Mouse (Mus musculus): Measurements from ENCODE around the gene Gpr157.

Gene Gpr157

GRCm38 (mm10) chr4:150089121-150089520 lies 2.0 kb downstream of the Gpr157 start:
- TF ChIP-seq GATA4 (IDR thresholded peaks at IDR 0.05; ENCODE audit: insufficient replicate concordance, low read length), result no peak

DNA sequence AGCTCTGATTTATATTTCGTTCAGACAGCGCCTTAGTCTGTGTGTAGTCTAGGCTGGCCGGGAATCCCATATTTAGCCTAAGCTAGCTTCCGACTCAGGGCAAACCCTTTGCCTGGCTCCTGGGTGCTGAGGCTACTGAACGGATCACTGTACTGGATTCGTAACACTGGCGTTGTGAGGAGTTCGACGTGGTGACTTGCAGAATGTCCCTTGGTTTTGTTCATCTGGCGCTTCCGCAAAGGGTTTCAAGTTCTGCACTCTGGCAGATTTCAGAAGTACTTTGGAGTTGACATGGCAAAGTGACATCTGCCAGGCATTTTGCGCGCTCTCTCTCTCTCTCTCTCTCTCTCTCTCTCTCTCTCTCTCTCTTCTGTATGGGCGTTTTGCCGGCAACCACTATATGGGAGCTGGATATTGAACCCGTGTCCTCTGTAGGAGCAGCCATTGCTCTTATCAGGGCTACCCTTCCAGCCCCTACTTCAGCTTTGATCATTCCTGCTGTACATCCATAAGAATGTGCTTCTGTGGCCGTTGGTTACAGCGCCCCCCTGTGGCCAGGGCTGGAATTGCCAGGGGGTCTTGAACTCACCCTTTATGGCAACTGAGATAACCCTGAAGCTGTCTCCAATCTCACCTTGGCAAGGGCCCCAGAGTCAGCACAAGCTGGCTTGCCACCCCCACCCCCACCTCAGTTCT lies 4.9 kb downstream of the Gpr157 start:
- TF ChIP-seq GATA4 (IDR thresholded peaks at IDR 0.05; ENCODE audit: insufficient replicate concordance, low read length), result no peak

DNA sequence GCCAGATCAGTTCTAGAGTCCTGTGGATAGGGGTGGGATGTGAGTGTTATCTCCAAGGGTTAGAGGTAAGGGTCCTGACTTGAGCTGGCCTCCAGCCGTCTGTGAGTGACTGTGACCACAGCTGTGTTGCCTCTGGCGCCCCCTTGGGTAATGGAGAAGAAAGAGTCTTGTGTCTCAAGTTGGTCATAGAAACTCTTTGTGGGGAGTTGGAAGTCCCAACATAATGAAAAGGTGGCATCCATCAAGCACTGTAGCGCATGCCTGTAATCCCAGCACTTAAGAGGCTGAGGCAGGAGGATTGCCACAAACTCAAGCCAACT lies 5.4 kb downstream of the Gpr157 start:
- no peak for TF ChIP-seq GATA4 (IDR thresholded peaks at IDR 0.05; ENCODE audit: insufficient replicate concordance, low read length)

DNA sequence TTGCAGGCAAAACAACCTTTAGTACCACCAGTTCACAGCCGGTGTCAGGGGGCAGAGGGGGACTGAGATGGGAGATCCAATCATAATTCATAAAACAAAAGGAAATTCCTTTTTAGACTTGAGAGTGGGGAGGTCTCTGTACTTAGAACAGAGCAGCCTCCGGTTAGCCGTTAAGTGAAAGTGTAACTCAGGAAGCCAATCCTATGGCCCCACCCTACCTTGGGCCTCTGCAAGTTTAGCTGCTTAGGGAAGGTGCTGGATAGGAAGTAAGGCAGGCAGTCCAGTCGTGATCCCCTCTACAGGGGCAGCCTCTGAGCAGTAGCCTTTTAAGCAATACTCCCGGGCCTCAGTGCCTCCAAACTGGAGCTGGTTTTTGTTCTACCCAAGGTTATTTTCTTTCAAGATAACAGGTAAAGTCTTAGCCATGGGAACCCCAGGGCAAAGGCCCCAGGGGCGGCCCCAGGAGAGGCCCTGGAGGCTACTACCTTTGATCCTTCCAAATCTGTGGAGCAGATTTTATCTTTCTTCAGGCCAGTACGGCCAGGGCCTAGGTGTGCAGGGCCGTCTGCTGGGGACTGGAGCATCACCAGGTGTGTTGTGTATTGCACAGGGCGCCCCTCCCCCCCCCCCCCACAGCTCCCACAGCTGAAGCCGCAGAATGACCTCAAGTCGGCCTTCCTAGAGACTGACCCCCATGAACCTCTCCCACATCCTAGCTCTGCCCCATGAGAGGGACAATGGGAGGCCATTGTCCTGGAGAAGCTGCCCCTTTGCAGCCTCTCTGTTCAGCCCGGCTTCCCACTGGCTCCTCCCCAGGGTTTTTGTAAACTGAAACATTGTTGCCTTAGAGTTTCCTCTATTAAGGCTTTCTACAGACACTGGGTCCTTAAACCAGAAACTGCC lies 6.6 kb downstream of the Gpr157 start:
- no peak for TF ChIP-seq GATA4 (IDR thresholded peaks at IDR 0.05; ENCODE audit: insufficient replicate concordance, low read length)

GRCm38 (mm10) chr4:150094463-150094789 lies 7.3 kb downstream of the Gpr157 start:
- no peak for TF ChIP-seq GATA4 (IDR thresholded peaks at IDR 0.05; ENCODE audit: insufficient replicate concordance, low read length)

DNA sequence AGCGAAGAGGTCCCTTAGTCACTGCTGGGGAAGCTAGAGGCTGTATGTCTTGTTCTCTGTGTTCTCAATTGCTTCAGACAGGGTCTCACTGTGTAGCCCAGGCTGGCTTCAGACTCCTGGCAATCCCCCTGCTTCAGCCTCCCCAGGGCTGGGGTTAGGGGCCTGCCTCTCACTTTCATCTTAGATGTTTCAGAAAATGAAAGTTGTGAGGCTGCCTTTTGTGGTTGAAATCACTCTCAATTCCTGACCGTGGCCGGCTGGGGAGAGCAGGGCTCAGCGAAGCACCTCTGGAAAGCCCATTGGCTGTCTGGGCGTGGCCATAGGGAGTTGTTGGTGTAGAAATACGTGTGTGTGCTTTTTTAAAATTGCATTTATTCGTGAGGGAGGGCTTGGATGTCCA lies 9.1 kb downstream of the Gpr157 start:
- TF ChIP-seq GATA4 (IDR thresholded peaks at IDR 0.05; ENCODE audit: insufficient replicate concordance, low read length), result no peak

GRCm38 (mm10) chr4:150097847-150098246 lies 10.7 kb downstream of the Gpr157 start:
- TF ChIP-seq GATA4 (IDR thresholded peaks at IDR 0.05; ENCODE audit: insufficient replicate concordance, low read length), result no peak

DNA sequence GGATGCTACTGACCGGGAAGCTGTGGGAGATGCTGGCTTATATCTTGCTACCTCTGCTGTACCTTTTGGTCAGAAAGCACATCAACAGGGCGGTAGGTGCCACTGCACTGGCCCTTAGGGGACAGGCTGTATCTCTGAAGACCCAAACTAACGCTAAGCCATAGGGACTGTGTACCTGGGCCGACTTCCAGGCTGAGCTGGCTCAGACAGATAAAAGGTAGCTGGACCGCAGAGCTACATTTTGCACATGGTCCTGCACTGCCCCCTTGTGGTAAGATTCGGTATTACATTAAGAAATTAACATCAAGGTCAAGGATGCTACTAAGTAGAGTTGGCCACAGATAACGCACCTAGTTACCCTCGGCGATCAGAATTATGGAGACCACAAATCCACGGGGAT lies 11.7 kb downstream of the Gpr157 start:
- TF ChIP-seq GATA4 (IDR thresholded peaks at IDR 0.05; ENCODE audit: insufficient replicate concordance, low read length), result peak; percentile 23; the same call in 1 of the 2 replicates

- TF ChIP-seq GATA4 (IDR thresholded peaks at IDR 0.05; ENCODE audit: insufficient replicate concordance, low read length), result no peak
Observed at GRCm38 (mm10) chr4:150102822-150103221, 15.7 kb downstream of the Gpr157 start.

- no peak for TF ChIP-seq GATA4 (IDR thresholded peaks at IDR 0.05; ENCODE audit: insufficient replicate concordance, low read length)
Observed at GRCm38 (mm10) chr4:150105671-150106070, 18.5 kb downstream of the Gpr157 start.

DNA sequence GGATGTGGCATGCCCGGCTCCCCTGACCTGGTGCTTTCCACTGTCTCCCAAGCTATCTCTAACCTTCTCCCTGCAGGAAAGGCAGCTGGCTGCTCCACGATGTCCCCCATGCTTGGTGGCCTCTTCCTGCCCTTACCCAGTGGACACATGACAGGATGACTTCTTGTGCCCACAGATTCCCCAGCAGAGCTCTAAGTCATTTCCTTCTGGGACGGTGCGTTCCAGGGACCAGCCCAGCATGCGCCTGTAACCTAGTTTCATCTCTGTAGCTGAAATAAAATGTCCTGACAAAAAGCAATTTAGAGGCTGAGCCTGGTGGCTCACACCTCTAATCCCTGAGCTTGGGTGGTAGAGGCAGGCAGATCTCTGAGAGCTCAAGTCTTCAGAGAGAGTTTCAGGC lies 19.5 kb downstream of the Gpr157 start:
- TF ChIP-seq GATA4 (IDR thresholded peaks at IDR 0.05; ENCODE audit: insufficient replicate concordance, low read length), result no peak

GRCm38 (mm10) chr4:150109636-150110035 lies 22.5 kb downstream of the Gpr157 start:
- no peak for TF ChIP-seq GATA4 (IDR thresholded peaks at IDR 0.05; ENCODE audit: insufficient replicate concordance, low read length)

- no peak for TF ChIP-seq GATA4 (IDR thresholded peaks at IDR 0.05; ENCODE audit: insufficient replicate concordance, low read length)
Observed at GRCm38 (mm10) chr4:150110373-150110772, 23.2 kb downstream of the Gpr157 start.

GRCm38 (mm10) chr4:150112867-150113266 lies 25.7 kb downstream of the Gpr157 start:
- no peak for TF ChIP-seq GATA4 (IDR thresholded peaks at IDR 0.05; ENCODE audit: insufficient replicate concordance, low read length)

DNA sequence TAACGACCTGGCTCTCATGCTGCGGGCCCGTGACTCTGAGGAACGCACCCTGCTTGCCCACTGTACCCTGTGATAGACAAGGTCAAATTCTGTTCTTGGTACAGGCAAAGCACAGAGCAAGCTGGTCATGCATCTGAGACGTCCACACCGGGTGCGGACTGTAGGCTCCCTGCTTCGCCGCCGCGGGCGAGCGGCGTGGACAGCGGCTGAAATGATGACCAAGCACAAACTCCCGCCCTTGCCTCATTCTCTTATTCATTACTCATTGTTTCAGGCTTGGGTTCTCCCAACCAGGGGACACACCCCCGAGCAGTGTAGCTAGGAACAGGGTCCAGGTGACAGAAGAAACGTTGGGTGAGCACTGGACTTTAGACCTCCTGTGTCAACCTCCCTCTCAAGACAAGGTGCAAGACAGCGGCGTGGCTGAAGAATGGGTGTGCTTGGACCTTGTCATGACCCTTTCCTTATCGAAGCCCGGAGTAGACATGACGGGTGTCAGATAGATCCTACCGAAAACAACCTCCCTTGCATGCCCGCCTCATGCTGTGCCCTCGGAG lies 27.4 kb downstream of the Gpr157 start:
- no peak for TF ChIP-seq GATA4 (IDR thresholded peaks at IDR 0.05; ENCODE audit: insufficient replicate concordance, low read length)

DNA sequence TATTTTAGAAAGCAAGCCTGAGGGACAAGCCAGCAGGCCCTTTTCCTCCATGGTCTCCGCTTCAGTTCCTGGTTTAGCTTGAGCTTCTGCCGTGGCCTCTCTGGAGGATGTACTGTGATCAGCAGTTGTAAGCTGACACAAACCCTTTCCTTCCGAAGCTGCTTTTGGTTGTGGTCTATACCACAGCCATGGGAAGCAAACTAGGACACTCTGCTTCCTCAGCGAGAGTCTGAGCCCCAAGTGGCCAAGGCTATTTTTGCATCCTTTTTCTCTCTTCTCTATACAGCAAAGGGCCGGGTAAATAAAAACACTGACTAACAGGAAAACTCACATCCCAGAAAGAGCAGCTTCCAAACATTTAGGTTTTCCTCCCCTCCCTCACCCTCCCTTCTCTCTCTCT lies 30.1 kb downstream of the Gpr157 start:
- TF ChIP-seq GATA4 (IDR thresholded peaks at IDR 0.05; ENCODE audit: insufficient replicate concordance, low read length), result no peak

All from liver, adult (tissue).